Mouse (Mus musculus) E14TG2a.4 (cell line): ENCODE results near the gene Cenpi.

ENCODE experiments used
- CTCF ChIP-seq: conservative IDR thresholded peaks from 2 replicates; pipeline ENCODE4 v1.5.1; 2014; ENCODE audit warnings: low read length
- NANOG ChIP-seq: IDR thresholded peaks from 2 replicates; pipeline ENCODE4 v1.6.1; 2014; ENCODE audit warnings: borderline replicate concordance, low read length, mixed read lengths

DNA sequence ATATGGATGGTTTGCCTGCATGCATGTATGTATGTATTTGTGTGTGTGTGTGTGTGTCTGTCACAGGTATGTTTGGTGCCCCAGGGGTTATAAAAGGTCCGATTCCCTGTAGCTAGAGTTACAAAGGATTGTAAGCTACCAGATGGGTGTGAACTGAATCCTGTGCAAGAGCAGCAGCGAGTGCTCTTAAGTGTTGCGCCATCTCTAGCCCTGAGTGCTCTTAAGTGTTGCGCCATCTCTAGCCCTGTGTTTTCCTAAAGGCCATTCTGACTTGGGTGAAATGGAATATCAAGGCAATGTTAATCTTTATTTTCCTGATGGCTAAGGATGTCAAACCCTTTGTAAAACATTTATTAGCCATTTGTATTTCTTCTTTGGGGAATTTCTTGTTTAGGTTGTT lies 51.5 kb downstream of the Cenpi start:
- TF ChIP-seq CTCF (no peak), NANOG (no peak)
